Mouse (Mus musculus) embryonic facial prominence, embryonic 13.5 days (tissue): ENCODE measurements around the gene Rtn2. TPM values are rescaled to one million over a fixed set of nuclear protein-coding genes. Genes with fewer than 3 reads are reported as not detected.

ENCODE experiments used
- ATAC-seq: fragments of 200-750 bp; cut with Nextera tagmentation; 2 replicates; pipeline ENCODE4 v1.8.0; 2017; ENCODE audit warnings: low read depth; ENCODE audit not compliant: insufficient number of reproducible peaks, insufficient read depth, low FRiP score, low TSS enrichment
- H3K27ac ChIP-seq: fragments of 300-500 bp; sonication (generic); 2 replicates; pipeline ENCODE4 v1.5.1; 2015; ENCODE audit warnings: moderate library complexity, mild to moderate bottlenecking, inconsistent platforms
- H3K27me3 ChIP-seq: fragments of 300-500 bp; sonication (generic); 2 replicates; pipeline ENCODE4 v1.6.1; 2015; ENCODE audit warnings: mild to moderate bottlenecking, inconsistent platforms
- H3K36me3 ChIP-seq: fragments of 300-500 bp; sonication (generic); 2 replicates; pipeline ENCODE4 v1.6.1; 2015; ENCODE audit warnings: mild to moderate bottlenecking, inconsistent platforms
- H3K4me1 ChIP-seq: fragments of 300-500 bp; sonication (generic); 2 replicates; pipeline ENCODE4 v1.6.1; 2015; ENCODE audit warnings: inconsistent platforms
- H3K4me2 ChIP-seq: fragments of 300-500 bp; sonication (generic); 2 replicates; pipeline ENCODE4 v1.6.1; 2015; ENCODE audit warnings: moderate library complexity, mild to moderate bottlenecking, inconsistent platforms
- H3K4me3 ChIP-seq: fragments of 300-500 bp; sonication (generic); 2 replicates; pipeline ENCODE4 v1.5.1; 2015; ENCODE audit warnings: mild to moderate bottlenecking, inconsistent platforms
- H3K9ac ChIP-seq: fragments of 300-500 bp; sonication (generic); 2 replicates; pipeline ENCODE4 v1.6.1; 2015; ENCODE audit warnings: mild to moderate bottlenecking, inconsistent platforms
- H3K9me3 ChIP-seq: fragments of 300-500 bp; sonication (generic); 2 replicates; pipeline ENCODE4 v1.6.1; 2016; ENCODE audit warnings: inconsistent platforms
- WGBS: fragments of 180-500 bp; shearing (Covaris S2); methylation state at CpG from one replicate; pipeline ENCODE4 v1.1.7; 2015; ENCODE audit warnings: mixed read lengths; 5-methylcytosine and 5-hydroxymethylcytosine counted together
- polyA plus RNA-seq: library from polyadenylated mRNA; unstranded; fragments of >200 nt; fragmentation: Nextera tagmentation; extraction: Ambion mirVana; gene quantifications from 2 replicates; pipeline ENCODE4 v1.2.1, GENCODE M21; 2015

The Rtn2 gene
- polyA plus RNA-seq, 1 experiment from 2014 or later: 11.7 TPM

DNA sequence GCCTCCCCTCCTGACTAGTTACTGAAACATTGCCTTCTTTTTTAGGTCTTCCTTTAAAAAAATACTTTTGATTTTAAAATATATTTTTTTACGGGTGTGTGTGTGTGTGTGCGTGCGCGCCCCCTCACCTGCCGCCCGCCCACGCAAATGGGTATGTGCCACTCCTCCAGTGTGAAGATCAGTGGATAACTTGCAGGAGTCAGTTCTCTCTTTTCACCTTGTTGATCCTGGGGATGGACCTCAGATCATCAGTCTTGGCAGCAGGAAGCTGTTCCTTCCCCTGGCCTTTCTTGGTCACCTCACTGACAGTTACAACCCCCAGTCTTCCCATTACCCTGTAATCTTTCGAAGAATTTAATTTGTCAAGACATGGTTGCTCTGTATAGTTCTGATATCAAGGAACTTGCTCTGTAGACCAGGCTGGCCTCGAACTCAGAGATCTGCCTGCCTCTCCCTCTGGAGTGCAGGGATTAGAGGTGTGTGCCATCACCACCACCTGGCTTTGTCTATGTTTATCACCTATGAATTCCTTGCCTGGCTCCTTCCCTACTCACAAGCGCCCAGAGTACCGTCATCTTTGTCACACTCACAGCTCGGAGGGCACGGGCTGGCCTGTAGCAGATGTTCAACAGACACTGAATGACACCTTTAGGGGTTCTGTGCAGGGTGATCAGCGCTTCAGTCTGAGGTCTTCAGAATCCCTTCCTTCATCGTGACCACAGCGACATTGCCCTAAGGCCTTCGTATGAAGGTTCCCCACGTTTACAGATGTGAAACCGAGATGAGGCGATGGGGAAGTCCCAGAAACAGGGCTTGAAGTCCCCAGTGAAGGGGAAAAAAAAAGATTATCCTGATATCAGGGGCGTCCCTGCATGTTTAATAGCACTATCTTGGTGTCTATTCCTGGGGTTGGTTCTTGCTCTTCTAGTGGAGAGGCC is 43.1 kb downstream of the Rtn2 start:
- peak overlapping the region; percentile 48; the same call in 1 of the 2 replicates for H3K4me3 ChIP-seq
- no peak for ATAC-seq
- H3K9ac ChIP-seq: peak overlapping the region; percentile 67; the same call in 1 of the 2 replicates
- H3K9me3 ChIP-seq: no peaks in the 10 kb centered on the region
- peak overlapping the region; percentile 73 for H3K4me2 ChIP-seq
- H3K27ac ChIP-seq: no peak overlapping the region
- H3K36me3 ChIP-seq: no peaks in the 10 kb centered on the region
- WGBS: 73% methylated on average over 21 of the region's 21 CpGs
- H3K27me3 ChIP-seq: peaks cover 5% of the 10 kb centered on the region; the same call in 1 of the 2 replicates
- H3K4me1 ChIP-seq: peaks cover 21% of the 10 kb centered on the region

DNA sequence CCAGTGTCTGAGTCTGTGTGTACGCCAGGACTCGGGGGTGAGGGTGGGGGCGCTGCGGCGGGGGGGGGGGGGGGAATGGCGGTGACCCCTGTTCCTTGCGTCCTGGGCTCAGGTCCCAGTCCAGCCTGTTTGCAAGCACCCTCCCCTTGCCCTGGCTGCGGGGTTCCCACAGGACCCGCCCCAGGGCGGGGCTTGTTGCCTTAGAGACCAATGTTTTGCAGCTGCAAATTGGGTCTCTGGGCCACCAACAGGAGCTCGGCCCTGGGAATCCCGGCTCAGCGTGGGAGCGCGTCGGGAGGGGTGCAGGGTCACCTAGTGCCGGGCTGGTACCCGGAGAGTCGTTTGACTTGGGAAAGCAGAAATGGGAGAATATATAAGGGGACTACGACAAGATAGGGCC is 43.9 kb downstream of the Rtn2 start:
- Histone ChIP-seq H3K9me3 (no peaks in the 10 kb centered on the region), H3K27ac (peak overlapping the region; percentile 64), H3K4me3 (peak overlapping the region; percentile 48), H3K27me3 (peaks cover 5% of the 10 kb centered on the region), H3K4me1 (peaks cover 20% of the 10 kb centered on the region), H3K4me2 (peak overlapping the region; percentile 73), H3K9ac (peak overlapping the region; percentile 67), H3K36me3 (no peaks in the 10 kb centered on the region)
- under 1% methylated on average over 20 of the region's 20 CpGs for WGBS
- no peak for ATAC-seq

DNA sequence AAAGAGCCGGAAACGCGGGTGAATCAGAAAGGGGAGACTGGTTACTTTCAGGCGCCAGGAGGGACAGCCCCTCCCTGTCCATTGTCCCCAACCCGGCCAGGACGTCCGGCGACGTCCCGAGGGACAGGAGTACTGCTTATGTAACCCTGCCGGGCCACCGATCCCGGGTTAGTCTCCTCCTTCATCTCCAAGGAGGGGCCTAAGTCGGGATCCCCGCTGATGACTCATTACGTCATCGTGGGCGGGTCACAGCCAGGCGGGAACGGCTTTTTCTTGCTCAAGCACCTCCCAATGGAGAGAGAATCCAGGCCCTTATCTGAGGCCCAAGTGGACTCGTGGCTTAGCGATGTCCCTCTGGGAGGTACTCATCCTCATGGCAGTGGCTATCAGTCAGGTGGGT is 44.7 kb downstream of the Rtn2 start:
- Histone ChIP-seq H3K27ac (peak overlapping the region; percentile 64), H3K4me1 (peaks cover 20% of the 10 kb centered on the region), H3K9me3 (no peaks in the 10 kb centered on the region), H3K4me2 (peak overlapping the region; percentile 73), H3K4me3 (peak overlapping the region; percentile 48), H3K36me3 (no peaks in the 10 kb centered on the region), H3K9ac (peak overlapping the region; percentile 67), H3K27me3 (peaks cover 5% of the 10 kb centered on the region)
- ATAC-seq: peak; percentile 40; the same call in 1 of the 2 replicates
- under 1% methylated on average over 22 of the region's 22 CpGs for WGBS

DNA sequence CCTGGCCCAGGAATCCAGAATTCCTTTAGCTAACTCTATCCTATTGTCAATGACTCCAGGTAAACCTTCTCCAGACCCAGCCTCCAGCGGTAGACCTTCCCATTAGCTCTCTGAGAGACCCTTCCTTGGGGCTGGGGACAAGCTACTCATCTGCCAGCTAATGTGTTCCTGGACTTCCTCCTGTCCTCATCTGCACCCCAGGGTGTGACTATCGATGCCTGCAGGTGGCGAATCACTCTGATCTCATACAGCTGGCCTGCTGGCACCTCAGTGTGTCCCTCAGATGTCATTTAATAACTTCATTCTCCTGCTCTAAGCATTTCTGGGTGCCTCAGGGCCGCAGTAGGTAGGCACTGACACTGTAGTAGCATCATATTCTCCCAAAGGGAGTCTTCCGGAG is 45.4 kb downstream of the Rtn2 start:
- 82% methylated on average over 5 of the region's 5 CpGs for WGBS
- H3K4me3 ChIP-seq: no peak overlapping the region; the same call in 1 of the 2 replicates
- peak overlapping the region; percentile 67; the same call in 1 of the 2 replicates for H3K9ac ChIP-seq
- H3K36me3 ChIP-seq: no peaks in the 10 kb centered on the region
- H3K4me2 ChIP-seq: 0 out of 2 replicates have a peak overlapping the region, but pooled peaks have one; percentile 73
- no peak for ATAC-seq
- H3K27me3 ChIP-seq: no peaks in the 10 kb centered on the region; the same call in none of the 2 replicates
- peaks cover 20% of the 10 kb centered on the region for H3K4me1 ChIP-seq
- no peak overlapping the region for H3K27ac ChIP-seq
- H3K9me3 ChIP-seq: no peaks in the 10 kb centered on the region

DNA sequence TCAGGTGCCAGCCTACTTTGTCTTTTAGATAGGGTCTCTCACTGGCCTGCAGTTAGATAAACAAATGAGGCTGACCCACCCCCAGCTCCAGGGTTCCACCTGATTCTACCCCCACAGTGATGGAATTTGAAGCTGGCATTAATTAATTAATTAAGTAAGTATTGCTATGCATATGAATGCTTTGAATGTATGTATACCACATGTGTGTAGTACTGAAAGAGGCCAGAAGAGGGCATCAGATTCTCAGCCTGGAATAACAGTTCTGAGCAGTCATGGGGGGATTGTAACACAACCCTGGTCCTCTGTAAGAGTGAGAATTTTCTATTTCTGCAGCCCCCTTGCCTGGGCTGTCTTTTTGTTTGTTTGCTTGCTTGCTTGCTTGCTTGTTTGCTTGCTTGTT is 46.0 kb downstream of the Rtn2 start:
- H3K27me3 ChIP-seq: no peaks in the 10 kb centered on the region; the same call in none of the 2 replicates
- no peaks in the 10 kb centered on the region for H3K9me3 ChIP-seq

DNA sequence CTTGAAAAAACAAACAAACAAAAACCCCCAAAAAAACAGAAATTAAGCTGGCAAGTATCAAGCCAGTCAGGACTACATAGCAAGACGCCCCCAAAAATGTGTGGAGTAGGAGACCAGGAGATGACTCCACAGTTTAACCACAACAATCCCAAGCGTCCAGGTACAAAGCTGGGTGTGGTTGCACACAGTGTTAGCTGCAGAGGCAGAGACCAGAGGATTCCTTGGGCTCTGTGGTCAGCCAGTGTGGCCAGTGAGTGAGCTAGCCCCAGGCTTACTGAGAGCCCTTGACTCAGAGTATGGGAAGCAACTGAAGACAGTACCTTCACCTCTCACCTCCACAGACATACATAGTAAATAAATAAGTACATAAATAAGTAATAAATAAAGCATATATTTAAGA is 49.5 kb downstream of the Rtn2 start:
- H3K4me2 ChIP-seq: no peak overlapping the region
- no peaks in the 10 kb centered on the region; the same call in none of the 2 replicates for H3K27me3 ChIP-seq
- no peaks in the 10 kb centered on the region for H3K9me3 ChIP-seq
- ATAC-seq: no peak
- no peaks in the 10 kb centered on the region for H3K36me3 ChIP-seq
- WGBS: 63% methylated on average over 2 of the region's 2 CpGs
- no peak overlapping the region for H3K9ac ChIP-seq
- H3K4me1 ChIP-seq: peaks cover 9% of the 10 kb centered on the region
- no peak overlapping the region for H3K4me3 ChIP-seq
- no peak overlapping the region for H3K27ac ChIP-seq

More for the DNA sequence above, 46.0 kb downstream of the Rtn2 start:
- no peak overlapping the region for H3K27ac ChIP-seq
- no peak overlapping the region for H3K4me2 ChIP-seq
- H3K4me3 ChIP-seq: no peak overlapping the region
- no peaks in the 10 kb centered on the region for H3K36me3 ChIP-seq
- no peak overlapping the region for H3K9ac ChIP-seq
- no peak for ATAC-seq
- peaks cover 20% of the 10 kb centered on the region for H3K4me1 ChIP-seq

DNA sequence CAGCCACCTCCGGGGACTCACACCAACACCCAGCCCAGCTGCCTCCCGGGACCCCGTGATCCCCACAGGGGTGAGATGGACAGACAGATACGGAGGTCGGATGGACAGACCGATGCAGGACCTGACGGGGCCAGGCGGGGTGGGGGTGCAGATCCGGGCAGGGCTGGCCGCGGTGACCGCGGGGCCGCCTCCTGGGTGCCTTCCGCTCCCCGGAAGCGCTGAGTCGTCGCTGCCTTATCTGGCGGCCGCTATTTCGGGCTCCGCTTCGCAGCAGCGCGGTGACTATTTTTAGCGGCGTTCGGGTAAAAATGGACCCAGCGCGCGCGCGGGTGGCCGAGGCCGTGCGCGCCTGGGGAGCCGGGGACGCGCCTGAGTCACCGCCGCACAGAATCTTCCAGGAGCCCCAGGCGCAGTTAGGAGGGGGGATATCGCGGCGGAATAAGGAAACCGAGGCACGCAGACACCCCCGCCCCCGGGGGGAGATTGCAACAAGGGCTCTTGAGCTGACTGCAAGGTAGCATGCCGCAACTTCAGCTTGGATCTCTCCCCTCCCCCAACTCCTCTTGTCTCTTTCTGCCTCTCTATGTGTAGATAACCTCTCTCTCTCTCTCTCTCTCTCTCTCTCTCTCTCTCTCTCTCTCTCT is 50.4 kb downstream of the Rtn2 start:
- peak overlapping the region; percentile 85 for H3K4me2 ChIP-seq
- H3K27ac ChIP-seq: no peak overlapping the region
- H3K4me1 ChIP-seq: peaks cover under 1% of the 10 kb centered on the region
- H3K36me3 ChIP-seq: no peaks in the 10 kb centered on the region
- no peak for ATAC-seq
- no peaks in the 10 kb centered on the region for H3K9me3 ChIP-seq
- H3K9ac ChIP-seq: peak overlapping the region; percentile 82
- no peaks in the 10 kb centered on the region; the same call in none of the 2 replicates for H3K27me3 ChIP-seq
- 1% methylated on average over 52 of the region's 52 CpGs for WGBS
- H3K4me3 ChIP-seq: peak overlapping the region; percentile 61

DNA sequence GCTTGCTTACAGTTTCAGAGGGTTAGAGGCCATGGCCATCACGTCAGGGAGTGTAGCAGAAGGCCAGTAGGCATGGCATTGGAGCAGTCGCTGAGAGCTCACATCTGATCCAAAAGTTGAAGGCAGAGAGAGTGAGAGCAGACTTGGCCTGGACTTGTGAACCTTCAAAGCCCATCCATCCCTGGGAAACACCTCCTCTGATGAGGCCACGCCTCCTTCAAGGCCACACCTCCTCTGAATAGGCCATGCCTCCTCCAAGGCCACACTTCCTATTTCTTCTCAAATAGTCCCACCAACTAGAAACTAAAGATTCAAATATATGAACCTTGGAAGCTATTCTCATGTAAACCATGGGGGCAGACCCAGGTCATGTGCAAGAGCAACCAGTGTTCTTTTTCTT is 53.2 kb downstream of the Rtn2 start:
- ATAC-seq: no peak
- 47% methylated on average over 3 of the region's 3 CpGs for WGBS
- no peaks in the 10 kb centered on the region for H3K4me1 ChIP-seq
- no peak overlapping the region for H3K4me3 ChIP-seq
- H3K27ac ChIP-seq: no peak overlapping the region
- H3K4me2 ChIP-seq: no peak overlapping the region
- H3K36me3 ChIP-seq: no peaks in the 10 kb centered on the region
- no peaks in the 10 kb centered on the region for H3K9me3 ChIP-seq
- no peaks in the 10 kb centered on the region; the same call in none of the 2 replicates for H3K27me3 ChIP-seq
- no peak overlapping the region for H3K9ac ChIP-seq

DNA sequence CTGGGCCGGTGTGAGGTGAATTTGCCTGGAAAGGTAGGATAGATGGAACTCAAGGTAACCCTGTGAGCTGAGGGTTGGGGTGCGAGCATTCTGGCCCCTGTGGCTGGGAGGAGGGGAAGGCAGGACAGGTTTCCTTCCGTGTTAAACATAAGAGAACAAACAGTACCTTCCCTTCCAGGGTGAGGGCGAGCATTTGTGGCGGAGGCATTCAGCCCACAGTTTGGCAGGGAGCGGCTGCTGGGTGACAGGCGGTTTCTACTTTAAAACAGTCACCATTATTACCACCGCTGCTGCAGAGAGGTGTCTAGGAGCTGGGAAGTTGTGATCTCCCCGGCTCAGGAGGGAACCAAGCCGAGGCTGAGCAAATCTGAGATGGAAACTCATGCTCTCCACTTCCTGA is 54.7 kb downstream of the Rtn2 start:
- Histone ChIP-seq H3K4me3 (no peak overlapping the region), H3K4me1 (peaks cover 11% of the 10 kb centered on the region), H3K27ac (no peak overlapping the region), H3K27me3 (peaks cover 13% of the 10 kb centered on the region), H3K9ac (no peak overlapping the region), H3K36me3 (no peaks in the 10 kb centered on the region), H3K4me2 (no peak overlapping the region), H3K9me3 (no peaks in the 10 kb centered on the region)
- ATAC-seq: no peak
- WGBS: 70% methylated on average over 10 of the region's 10 CpGs

DNA sequence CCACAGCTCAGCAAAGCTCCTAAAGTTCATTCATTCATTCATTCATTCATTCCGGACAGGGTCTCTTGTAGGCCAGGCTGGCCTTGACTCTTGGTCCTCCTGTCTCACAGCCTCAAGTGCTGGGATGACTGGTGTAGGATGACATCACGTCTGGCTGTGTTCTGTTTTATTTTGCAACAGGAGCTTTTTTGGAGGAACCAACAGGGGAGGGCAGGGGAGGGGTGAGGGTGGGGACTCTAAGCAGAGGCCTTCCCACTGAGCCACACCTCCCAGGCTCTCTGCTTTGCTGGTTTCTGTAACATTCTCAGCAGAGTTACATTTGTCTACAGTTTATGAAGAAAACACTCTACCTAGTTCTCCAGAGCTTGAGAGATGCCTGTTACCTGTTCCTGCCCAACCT is 55.6 kb downstream of the Rtn2 start:
- Histone ChIP-seq H3K9ac (no peak overlapping the region), H3K9me3 (no peaks in the 10 kb centered on the region), H3K4me3 (no peak overlapping the region), H3K4me2 (no peak overlapping the region), H3K4me1 (peaks cover 19% of the 10 kb centered on the region), H3K36me3 (no peaks in the 10 kb centered on the region), H3K27me3 (peaks cover 19% of the 10 kb centered on the region), H3K27ac (no peak overlapping the region)
- no peak for ATAC-seq
- 44% methylated on average over 2 of the region's 2 CpGs for WGBS

DNA sequence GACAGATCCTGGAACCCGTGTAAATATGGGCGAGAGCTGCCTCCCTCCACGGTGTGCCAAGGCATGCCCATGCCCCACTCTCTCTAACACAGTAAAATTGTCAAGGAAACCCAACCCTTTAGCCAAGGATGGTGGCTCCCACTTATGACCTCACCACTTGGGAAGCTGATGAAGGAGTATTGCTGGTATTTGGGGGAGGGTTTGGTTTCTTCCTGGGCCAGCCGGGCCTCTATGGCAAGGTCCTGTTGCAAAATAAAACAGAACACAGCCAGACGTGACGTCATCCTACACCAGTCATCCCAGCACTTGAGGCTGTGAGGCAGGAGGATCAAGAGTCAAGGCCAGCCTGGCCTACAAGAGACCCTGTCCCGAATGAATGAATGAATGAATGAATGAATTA is 56.2 kb downstream of the Rtn2 start:
- no peak overlapping the region for H3K27ac ChIP-seq

More for the DNA sequence above, 56.2 kb downstream of the Rtn2 start:
- WGBS: 59% methylated on average over 7 of the region's 7 CpGs
- Histone ChIP-seq H3K9me3 (no peaks in the 10 kb centered on the region), H3K36me3 (no peaks in the 10 kb centered on the region), H3K4me3 (no peak overlapping the region), H3K4me2 (no peak overlapping the region), H3K9ac (no peak overlapping the region), H3K4me1 (peaks cover 22% of the 10 kb centered on the region), H3K27me3 (peaks cover 19% of the 10 kb centered on the region)
- ATAC-seq: no peak
